Mouse (Mus musculus) E14TG2a.4 (cell line): ENCODE results near the gene Plekhg5.

Experiments
- H3K27me3 ChIP-seq: 2 replicates; pipeline ENCODE4 v1.6.1; 2014; ENCODE audit warnings: low read length, control low read depth; ENCODE audit not compliant: insufficient read depth
- H3K36me3 ChIP-seq: 2 replicates; pipeline ENCODE4 v1.6.1; 2014; ENCODE audit warnings: low read length, control low read depth; ENCODE audit not compliant: insufficient read depth
- H3K4me1 ChIP-seq: replicated peaks from 2 replicates; pipeline ENCODE4 v1.6.1; 2014; ENCODE audit warnings: low read depth, low read length, control low read depth
- H3K4me3 ChIP-seq: replicated peaks from 2 replicates; pipeline ENCODE4 v1.5.1; 2014; ENCODE audit warnings: mild to moderate bottlenecking, low read length
- H3K9me3 ChIP-seq: 2 replicates; pipeline ENCODE4 v1.6.1; 2014; ENCODE audit warnings: low read length, control low read depth
- CTCF ChIP-seq: conservative IDR thresholded peaks from 2 replicates; pipeline ENCODE4 v1.5.1; 2014; ENCODE audit warnings: low read length
- NANOG ChIP-seq: IDR thresholded peaks from 2 replicates; pipeline ENCODE4 v1.6.1; 2014; ENCODE audit warnings: borderline replicate concordance, low read length, mixed read lengths
- POU5F1 ChIP-seq: IDR thresholded peaks from 2 replicates; pipeline ENCODE4 v1.6.1; 2014; ENCODE audit warnings: low read length, borderline replicate concordance

Plekhg5 gene

DNA sequence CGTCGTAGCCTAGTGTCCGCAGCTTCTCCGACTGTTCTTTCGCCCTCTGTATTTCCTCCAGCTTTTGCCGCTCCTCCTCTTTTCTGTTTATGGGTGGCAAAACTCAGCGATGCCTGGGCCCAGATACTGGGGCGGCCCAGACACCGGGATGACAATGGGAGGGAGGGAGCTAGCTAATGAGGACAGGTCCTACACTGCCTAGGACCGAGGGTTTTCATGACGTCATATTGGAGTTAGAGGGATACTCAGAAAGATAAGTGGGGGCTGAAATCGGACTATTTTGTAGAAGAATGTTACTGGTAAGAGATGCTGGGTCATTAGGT is 48.8 kb downstream of the Plekhg5 start:
- Histone ChIP-seq H3K9me3 (0 out of 2 replicates have a peak, but pooled peaks cover 4% of the 10 kb centered on the region), H3K36me3 (peaks cover 21% of the 10 kb centered on the region), H3K4me3 (peak overlapping the region; percentile 74), H3K4me1 (peaks cover 87% of the 10 kb centered on the region), H3K27me3 (peaks cover 95% of the 10 kb centered on the region)
- TF ChIP-seq POU5F1 (no peak), NANOG (no peak)

DNA sequence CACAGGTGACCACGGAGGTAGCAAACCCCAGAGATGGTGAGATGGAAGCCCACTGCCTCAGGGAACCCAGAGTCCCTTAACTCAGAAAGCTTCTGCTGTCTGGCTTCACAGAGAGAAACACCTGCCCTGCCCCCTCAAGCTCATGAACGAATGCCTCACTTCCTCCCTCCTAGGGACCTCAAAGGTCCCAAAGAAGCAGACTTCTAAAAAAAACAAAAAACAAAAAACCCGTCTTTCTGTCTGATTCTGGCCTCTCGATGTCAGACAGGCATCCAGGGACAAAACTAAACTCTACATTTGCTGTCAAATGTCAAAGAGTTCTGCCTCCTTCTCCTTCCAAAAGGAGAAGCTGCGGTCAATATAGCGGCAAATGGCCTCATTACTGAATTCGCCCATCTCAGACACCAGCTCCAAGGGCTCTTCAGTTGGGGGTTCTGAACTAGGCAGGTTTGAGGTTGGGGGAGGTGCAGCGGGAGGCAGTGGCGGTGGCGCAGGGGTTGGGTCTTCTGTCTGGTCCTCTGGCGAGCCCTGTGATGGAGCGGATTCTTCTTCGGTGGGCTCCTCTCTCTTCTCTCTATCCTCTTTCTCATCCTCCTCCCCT is 52.2 kb downstream of the Plekhg5 start:
- Histone ChIP-seq H3K27me3 (peaks cover 96% of the 10 kb centered on the region), H3K9me3 (0 out of 2 replicates have a peak, but pooled peaks cover 4% of the 10 kb centered on the region), H3K4me1 (peaks cover 85% of the 10 kb centered on the region), H3K36me3 (0 out of 2 replicates have a peak, but pooled peaks cover 3% of the 10 kb centered on the region), H3K4me3 (no peak overlapping the region)
- TF ChIP-seq CTCF (no peak), POU5F1 (no peak), NANOG (no peak)

DNA sequence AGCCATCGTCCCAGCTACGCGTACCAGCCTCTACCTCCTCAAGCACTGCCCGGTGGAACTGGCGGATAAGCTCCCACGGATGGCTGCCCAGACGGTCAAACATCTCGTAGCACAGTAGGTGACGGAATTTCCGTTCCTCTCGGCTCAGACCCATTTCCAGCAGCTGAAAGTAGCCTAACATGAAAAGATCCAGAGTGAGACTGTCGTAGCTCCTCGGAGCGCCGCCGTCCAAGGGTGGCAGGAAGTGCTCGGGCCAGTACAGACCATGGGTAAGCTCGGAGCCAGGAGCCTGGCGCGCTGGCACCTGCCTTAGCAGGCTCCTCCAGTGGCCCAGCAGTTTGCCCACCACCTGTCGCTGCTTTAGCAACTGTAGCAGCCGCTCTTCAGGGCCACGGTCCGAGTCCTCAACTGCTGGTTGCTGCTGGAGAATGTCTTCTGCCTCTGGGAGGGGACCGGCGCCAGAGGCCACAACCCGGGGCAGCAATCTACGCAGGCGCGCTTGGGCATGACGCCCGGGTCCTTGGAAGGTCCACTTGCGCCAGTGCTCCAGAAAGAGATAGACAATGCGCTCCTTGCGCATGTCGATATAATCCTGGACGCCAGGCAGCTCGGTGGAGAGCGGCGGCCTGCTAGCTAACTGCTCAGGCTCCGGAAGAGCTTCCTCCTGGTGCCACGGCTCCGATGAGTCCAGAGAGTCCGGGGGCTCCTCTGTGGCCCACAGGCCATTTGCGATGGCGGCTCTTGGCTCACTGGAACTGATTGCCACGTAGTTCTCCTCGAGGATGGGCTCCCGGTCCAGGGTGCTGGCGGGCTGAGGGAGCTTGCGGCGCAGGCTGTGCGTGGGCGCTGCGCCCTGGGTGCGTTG is 53.1 kb downstream of the Plekhg5 start:
- no peak for TF ChIP-seq CTCF
- no peak for TF ChIP-seq POU5F1
- no peak for TF ChIP-seq NANOG
- Histone ChIP-seq H3K27me3 (peaks cover 96% of the 10 kb centered on the region), H3K4me3 (peak overlapping the region; percentile 68), H3K4me1 (peaks cover 85% of the 10 kb centered on the region), H3K9me3 (0 out of 2 replicates have a peak, but pooled peaks cover 4% of the 10 kb centered on the region), H3K36me3 (0 out of 2 replicates have a peak, but pooled peaks cover 3% of the 10 kb centered on the region)

DNA sequence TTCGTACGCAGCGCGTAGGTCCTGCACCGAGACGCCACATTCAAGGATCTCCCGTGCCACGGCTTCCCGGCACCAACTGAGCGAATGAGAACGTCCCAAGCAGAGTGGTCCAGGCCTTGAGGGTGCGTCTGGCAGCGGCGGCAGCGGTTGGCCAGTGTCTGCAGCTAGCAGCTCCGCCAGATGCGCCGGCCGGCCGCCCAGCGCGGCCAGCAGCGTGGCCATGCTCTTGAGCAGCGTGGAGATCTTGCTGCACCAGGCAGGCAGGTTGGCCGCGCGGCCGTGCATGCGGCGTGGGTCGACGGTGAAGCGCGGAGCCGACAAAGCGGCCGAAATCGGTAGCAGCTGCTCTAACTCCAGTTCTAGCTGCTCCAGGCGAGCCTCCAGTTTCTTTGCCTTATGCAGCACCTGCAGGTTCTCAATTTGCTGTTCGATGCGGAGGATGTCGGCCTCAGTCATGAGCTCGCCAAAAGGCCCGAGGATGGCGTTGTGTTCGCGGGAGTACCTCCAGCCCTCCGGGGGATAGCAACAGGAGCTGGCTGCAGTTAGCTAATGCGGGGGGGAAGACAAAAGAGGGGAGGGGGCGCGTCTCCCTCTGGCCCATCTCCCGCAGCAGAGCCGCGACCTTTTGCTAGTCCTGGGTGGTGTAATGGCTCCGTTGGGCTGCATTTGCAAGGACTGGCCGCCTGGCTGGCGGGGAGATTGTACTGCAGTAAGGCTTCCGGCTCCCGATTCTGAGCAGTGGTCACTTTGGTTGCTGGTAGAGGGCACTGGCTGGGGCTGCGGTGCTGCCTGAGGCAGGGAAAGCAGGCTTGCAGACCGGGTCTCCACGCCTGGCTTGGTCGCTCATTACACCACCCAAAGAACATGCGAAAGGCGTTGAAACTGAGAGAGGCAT is 54.0 kb downstream of the Plekhg5 start:
- TF ChIP-seq CTCF (no peak), NANOG (no peak), POU5F1 (no peak)
- H3K36me3 ChIP-seq, result 0 out of 2 replicates have a peak, but pooled peaks cover 3% of the 10 kb centered on the region
- peaks cover 80% of the 10 kb centered on the region for H3K4me1 ChIP-seq
- peak overlapping the region; percentile 68 for H3K4me3 ChIP-seq
- 0 out of 2 replicates have a peak, but pooled peaks cover 4% of the 10 kb centered on the region for H3K9me3 ChIP-seq
- peaks cover 96% of the 10 kb centered on the region for H3K27me3 ChIP-seq

- 0 out of 2 replicates have a peak, but pooled peaks cover 3% of the 10 kb centered on the region for H3K36me3 ChIP-seq
- H3K4me1 ChIP-seq, result peaks cover 84% of the 10 kb centered on the region
- peaks cover 100% of the 10 kb centered on the region for H3K27me3 ChIP-seq
- H3K9me3 ChIP-seq, result 0 out of 2 replicates have a peak, but pooled peaks cover 4% of the 10 kb centered on the region
- no peak for TF ChIP-seq CTCF
- H3K4me3 ChIP-seq, result peak overlapping the region; percentile 26; the same call in 1 of the 2 replicates
Observed at GRCm38 (mm10) chr4:152127884-152128283, 55.6 kb downstream of the Plekhg5 start.

DNA sequence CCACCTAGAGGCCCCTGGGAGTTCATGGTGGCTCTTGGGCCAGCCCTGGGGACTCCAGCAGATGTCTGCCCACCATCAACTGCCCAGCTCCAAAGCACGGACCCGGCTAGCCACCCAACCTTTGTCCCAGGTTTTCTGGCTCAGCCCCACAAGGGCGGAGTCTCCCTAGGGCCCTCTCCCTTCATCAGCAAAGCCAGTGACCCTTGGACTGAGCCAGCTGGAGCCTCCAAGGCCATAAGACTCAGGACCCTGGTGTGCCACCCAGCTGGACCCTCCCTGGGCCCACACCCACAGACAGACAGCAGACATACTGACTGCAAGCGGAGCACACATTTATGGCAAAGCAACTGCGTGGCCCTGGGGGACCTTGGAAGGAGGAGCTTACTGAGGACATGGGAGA is 56.5 kb downstream of the Plekhg5 start:
- H3K4me1 ChIP-seq, result peaks cover 85% of the 10 kb centered on the region
- TF ChIP-seq POU5F1 (no peak), CTCF (no peak), NANOG (no peak)
- 0 out of 2 replicates have a peak, but pooled peaks cover 4% of the 10 kb centered on the region for H3K9me3 ChIP-seq
- H3K27me3 ChIP-seq, result peaks cover 100% of the 10 kb centered on the region
- H3K36me3 ChIP-seq, result 0 out of 2 replicates have a peak, but pooled peaks cover 3% of the 10 kb centered on the region
- H3K4me3 ChIP-seq, result peak overlapping the region; percentile 26; the same call in 1 of the 2 replicates

DNA sequence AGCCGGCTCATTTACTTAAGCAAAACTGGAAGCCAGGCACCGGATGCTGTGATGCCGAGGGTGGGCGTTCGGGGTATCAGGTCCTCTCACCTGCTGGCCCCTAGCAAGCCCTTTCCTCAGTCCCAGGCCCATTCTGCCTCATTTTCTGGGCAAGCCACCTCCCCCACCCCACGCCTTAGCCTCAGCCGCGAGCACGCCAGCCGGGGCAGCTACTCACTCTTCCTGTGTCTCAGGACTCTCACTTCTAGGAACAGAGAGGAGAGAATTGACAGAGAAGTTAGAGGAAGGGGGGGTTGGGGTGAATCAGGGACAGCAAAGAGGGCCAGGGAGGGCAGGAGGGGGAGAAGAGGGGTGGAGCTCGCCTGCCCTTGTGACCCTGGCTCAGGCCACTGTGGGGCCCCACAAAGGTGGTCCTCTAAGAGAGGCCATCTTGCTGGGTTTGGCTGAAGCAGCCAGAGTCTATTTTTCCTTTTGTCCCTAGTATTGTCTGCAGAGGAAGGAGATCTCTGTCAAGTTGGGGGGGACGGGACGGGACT is 57.2 kb downstream of the Plekhg5 start:
- Histone ChIP-seq H3K36me3 (0 out of 2 replicates have a peak, but pooled peaks cover 3% of the 10 kb centered on the region), H3K9me3 (0 out of 2 replicates have a peak, but pooled peaks cover 2% of the 10 kb centered on the region), H3K27me3 (peaks cover 96% of the 10 kb centered on the region), H3K4me3 (no peak overlapping the region), H3K4me1 (peaks cover 89% of the 10 kb centered on the region)
- TF ChIP-seq NANOG, result no peak
- TF ChIP-seq POU5F1, result no peak
- TF ChIP-seq CTCF, result no peak
